Mouse (Mus musculus): ENCODE results near the gene Gcsh. TPM values are rescaled to one million over a fixed set of nuclear protein-coding genes. Genes with fewer than 3 reads are reported as not detected.

The Gcsh gene
- polyA plus RNA-seq, 1 experiment from 2014 or later, result 233 TPM

DNA sequence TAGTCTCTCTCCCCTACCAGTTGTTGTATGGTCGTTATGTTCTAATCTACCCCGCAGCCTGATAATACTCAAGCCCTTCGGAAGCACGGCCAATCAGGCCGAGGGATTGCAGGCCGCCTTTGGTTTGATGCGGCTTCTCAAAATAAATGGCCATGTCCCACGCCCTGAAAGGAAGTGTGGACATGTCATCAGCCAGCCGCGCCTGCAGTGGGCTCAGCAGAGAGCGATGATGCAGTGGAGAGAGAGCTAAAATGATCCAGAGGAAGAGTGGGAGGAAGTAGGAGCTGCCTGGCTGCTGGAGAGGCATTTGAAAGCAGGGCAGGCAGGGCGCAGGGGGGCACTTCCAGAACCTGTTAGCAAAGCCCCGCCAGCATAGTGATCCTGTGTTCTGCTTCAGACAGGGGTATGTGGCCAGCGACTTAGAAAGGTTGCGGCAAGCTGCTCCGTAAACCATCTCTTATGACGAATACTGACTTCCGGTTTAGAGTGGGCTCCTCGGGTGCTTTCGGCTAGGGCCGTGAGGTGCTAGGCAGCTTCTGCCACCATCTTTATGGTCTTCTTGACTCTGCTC is 47.0 kb downstream of the Gcsh start:
- peak overlapping the region; percentile 18; the same call in 1 of the 2 replicates for H3K4me2 ChIP-seq (ENCODE audit: low read length)
- no peak overlapping the region for H3K4me3 ChIP-seq (replicated peaks; ENCODE audit: low read depth, low read length)
- no peak for ATAC-seq (replicated peaks; ENCODE audit: low FRiP score, low read depth)
- DNase-seq (ENCODE audit: low spot score), result peak; percentile 17
- H3K9ac ChIP-seq (ENCODE audit: low read depth, low read length), result no peak overlapping the region
- peaks cover 10% of the 10 kb centered on the region; the same call in 1 of the 2 replicates for H3K4me1 ChIP-seq (replicated peaks; ENCODE audit: insufficient read depth, low read length)
- 63% methylated on average over 21 of the region's 21 CpGs for WGBS
- H3K36me3 ChIP-seq (ENCODE audit: insufficient read depth, low read length), result no peaks in the 10 kb centered on the region
- no peak for TF ChIP-seq CTCF (IDR thresholded peaks at IDR 0.05; ENCODE audit: low read depth)
- no peaks in the 10 kb centered on the region for H3K9me3 ChIP-seq (replicated peaks; ENCODE audit: low read length)
- H3K27ac ChIP-seq, result no peak overlapping the region
- H3K27me3 ChIP-seq (ENCODE audit: insufficient read depth, low read length), result no peaks in the 10 kb centered on the region

DNA sequence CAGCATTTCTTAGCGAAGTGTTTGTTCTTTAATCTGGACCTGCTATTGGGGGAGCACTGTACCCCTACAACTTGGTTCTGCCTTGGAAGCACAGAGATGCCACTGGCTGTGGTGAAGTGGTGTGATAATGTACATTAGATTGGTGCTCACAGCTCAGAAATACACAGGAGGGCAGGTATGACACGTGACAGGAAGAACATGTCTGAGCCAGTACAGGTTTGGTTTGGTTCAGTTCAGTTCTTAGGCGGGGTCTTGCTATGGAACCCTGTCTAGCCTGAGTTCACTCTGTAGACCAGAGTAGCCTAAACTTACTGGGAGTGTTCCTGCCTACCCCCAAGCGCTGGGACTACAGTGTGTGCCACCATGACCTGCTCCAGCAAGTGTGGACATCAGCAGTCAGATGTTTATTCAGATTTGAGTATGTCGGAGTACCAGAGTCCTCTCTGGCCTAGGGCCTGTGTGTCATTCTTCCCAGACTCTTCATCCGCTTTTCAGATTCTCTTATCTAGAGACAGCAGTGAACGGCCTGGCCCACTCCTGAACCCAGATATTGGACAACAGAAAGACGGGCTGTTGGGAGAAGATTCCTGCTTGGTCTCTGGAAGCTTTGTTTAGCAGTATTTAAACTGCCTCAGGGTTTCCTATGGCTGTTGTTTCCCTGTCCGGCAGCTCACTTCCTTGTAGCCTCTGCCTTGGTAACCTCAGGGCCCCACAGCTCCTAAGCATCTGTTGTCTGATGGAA is 48.0 kb downstream of the Gcsh start:
- no peak overlapping the region for H3K4me2 ChIP-seq (ENCODE audit: low read length)
- no peak overlapping the region for H3K27ac ChIP-seq
- WGBS, result 90% methylated on average over 9 of the region's 9 CpGs
- H3K9me3 ChIP-seq (replicated peaks; ENCODE audit: low read length), result no peaks in the 10 kb centered on the region
- DNase-seq (ENCODE audit: low spot score), result no peak
- peaks cover 10% of the 10 kb centered on the region; the same call in 1 of the 2 replicates for H3K4me1 ChIP-seq (replicated peaks; ENCODE audit: insufficient read depth, low read length)
- no peak overlapping the region for H3K9ac ChIP-seq (ENCODE audit: low read depth, low read length)
- H3K4me3 ChIP-seq (replicated peaks; ENCODE audit: low read depth, low read length), result no peak overlapping the region
- no peak for ATAC-seq (replicated peaks; ENCODE audit: low FRiP score, low read depth)
- no peaks in the 10 kb centered on the region for H3K27me3 ChIP-seq (ENCODE audit: insufficient read depth, low read length)
- TF ChIP-seq CTCF (IDR thresholded peaks at IDR 0.05; ENCODE audit: low read depth), result no peak
- no peaks in the 10 kb centered on the region for H3K36me3 ChIP-seq (ENCODE audit: insufficient read depth, low read length)

DNA sequence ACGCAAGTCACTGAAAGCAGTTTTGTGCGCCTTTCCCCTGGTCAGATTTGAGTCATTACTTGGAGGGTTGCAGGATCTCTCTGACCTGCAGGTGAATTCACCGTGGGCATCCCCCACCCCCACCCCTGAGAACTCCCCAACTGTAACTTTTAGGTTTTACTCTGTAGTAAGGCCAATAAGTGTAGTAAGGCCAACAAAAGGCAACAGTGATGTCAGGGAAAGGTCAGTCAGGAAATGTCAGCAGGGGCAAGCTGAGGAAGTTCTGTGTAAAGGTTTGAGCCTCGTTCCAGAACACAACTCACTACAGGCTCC is 49.0 kb downstream of the Gcsh start:
- H3K4me3 ChIP-seq (replicated peaks; ENCODE audit: low read depth, low read length), result peak overlapping the region; percentile 99
- no peaks in the 10 kb centered on the region for H3K27me3 ChIP-seq (ENCODE audit: insufficient read depth, low read length)
- peak overlapping the region; percentile 97 for H3K4me2 ChIP-seq (ENCODE audit: low read length)
- DNase-seq (ENCODE audit: low spot score), result no peak
- peak overlapping the region; percentile 91 for H3K9ac ChIP-seq (ENCODE audit: low read depth, low read length)
- no peak for TF ChIP-seq CTCF (IDR thresholded peaks at IDR 0.05; ENCODE audit: low read depth)
- H3K36me3 ChIP-seq (ENCODE audit: insufficient read depth, low read length), result no peaks in the 10 kb centered on the region
- H3K4me1 ChIP-seq (replicated peaks; ENCODE audit: insufficient read depth, low read length), result peaks cover 10% of the 10 kb centered on the region; the same call in 1 of the 2 replicates
- no peak for ATAC-seq (replicated peaks; ENCODE audit: low FRiP score, low read depth)
- no peaks in the 10 kb centered on the region for H3K9me3 ChIP-seq (replicated peaks; ENCODE audit: low read length)
- 0 out of 2 replicates have a peak overlapping the region, but pooled peaks have one; percentile 16 for H3K27ac ChIP-seq
- WGBS, result 11% methylated on average over 4 of the region's 4 CpGs

DNA sequence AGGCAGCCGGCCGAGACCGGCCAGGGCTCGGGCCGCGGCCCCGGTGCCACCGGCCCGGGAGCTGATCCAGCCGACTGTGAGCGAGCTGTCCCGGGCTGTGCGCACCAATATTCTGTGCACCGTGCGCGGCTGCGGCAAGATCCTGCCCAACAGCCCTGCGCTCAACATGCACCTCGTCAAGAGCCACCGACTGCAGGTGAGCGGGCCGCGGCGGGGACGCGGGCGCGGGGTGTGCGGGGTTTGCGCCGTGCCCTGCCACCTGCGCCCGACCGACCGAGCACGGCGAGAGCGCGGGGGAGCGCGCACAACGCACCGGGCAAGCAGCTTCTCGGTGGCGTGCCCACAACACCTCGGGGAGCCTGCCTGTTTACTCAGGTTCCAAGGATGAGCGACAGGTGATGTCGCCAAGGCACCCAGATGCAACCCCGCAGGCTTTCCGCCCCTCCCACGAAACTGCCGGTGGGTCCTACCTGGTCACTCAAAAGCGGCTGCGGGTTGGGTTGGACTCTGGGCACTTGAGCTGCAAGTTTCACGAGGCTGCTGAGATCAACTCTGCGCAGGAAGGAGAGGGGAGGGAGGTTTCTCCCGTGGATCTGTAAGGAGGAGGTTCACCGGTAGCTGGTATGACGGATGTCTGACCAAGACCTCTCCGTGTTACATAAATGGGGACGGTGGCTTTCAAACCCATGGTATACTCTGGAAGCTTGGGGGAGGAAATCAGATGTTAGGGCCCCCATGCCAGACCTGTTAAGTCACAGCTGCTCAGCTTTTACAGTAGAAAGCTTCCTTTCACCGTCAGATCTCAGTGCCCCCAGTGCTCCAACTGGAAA is 49.6 kb downstream of the Gcsh start:
- peak; percentile 69 for ATAC-seq (replicated peaks; ENCODE audit: low FRiP score, low read depth)
- peak overlapping the region; percentile 99 for H3K4me3 ChIP-seq (replicated peaks; ENCODE audit: low read depth, low read length)
- H3K27ac ChIP-seq, result peak overlapping the region; percentile 72
- no peaks in the 10 kb centered on the region for H3K27me3 ChIP-seq (ENCODE audit: insufficient read depth, low read length)
- H3K9ac ChIP-seq (ENCODE audit: low read depth, low read length), result peak overlapping the region; percentile 91
- WGBS, result under 1% methylated on average over 61 of the region's 62 CpGs
- H3K4me1 ChIP-seq (replicated peaks; ENCODE audit: insufficient read depth, low read length), result peaks cover 10% of the 10 kb centered on the region; the same call in 1 of the 2 replicates
- peak overlapping the region; percentile 97 for H3K4me2 ChIP-seq (ENCODE audit: low read length)
- peak; percentile 44 for DNase-seq (ENCODE audit: low spot score)
- TF ChIP-seq CTCF (IDR thresholded peaks at IDR 0.05; ENCODE audit: low read depth), result no peak
- H3K36me3 ChIP-seq (ENCODE audit: insufficient read depth, low read length), result no peaks in the 10 kb centered on the region
- no peaks in the 10 kb centered on the region for H3K9me3 ChIP-seq (replicated peaks; ENCODE audit: low read length)

DNA sequence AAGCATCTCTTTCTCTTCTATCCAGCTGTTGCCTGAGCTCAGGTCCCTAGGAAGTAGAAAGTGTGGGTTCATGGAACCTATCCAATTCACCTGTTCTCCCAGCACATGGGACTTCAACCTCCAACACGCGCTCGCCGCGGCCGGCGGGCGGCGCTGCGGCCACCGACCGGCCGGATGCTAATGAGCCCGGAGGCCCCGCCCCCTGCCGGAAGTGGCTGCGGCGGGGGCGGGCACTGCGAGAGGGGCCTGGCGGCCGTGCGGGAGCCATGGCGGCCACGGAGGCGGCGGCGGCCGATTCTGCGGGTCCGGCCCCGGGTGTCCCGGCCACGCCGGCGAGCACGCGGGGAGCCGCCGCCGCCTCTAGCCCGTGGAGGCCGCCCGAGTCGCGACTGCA is 50.2 kb downstream of the Gcsh start, which contains the start of gene Atmin:
Atmin (plus strand) TSS at position 233 of the 394 bp plus-strand sequence.
- peak; percentile 71 for TF ChIP-seq CTCF (IDR thresholded peaks at IDR 0.05; ENCODE audit: low read depth)
- no peaks in the 10 kb centered on the region for H3K27me3 ChIP-seq (ENCODE audit: insufficient read depth, low read length)
- WGBS, result under 1% methylated on average over 46 of the region's 46 CpGs
- peak within 1 kb of the TSS; percentile 97 for H3K4me2 ChIP-seq (ENCODE audit: low read length)
- H3K9ac ChIP-seq (ENCODE audit: low read depth, low read length), result peak within 1 kb of the TSS; percentile 91
- peaks cover 10% of the 10 kb centered on the region; the same call in 1 of the 2 replicates for H3K4me1 ChIP-seq (replicated peaks; ENCODE audit: insufficient read depth, low read length)
- DNase-seq (ENCODE audit: low spot score) (peak; percentile 92), ATAC-seq (replicated peaks; ENCODE audit: low FRiP score, low read depth) (peak; percentile 88)
- H3K9me3 ChIP-seq (replicated peaks; ENCODE audit: low read length), result no peaks in the 10 kb centered on the region
- H3K27ac ChIP-seq, result peak within 1 kb of the TSS; percentile 72
- H3K36me3 ChIP-seq (ENCODE audit: insufficient read depth, low read length), result no peaks in the 10 kb centered on the region
- peak within 1 kb of the TSS; percentile 99 for H3K4me3 ChIP-seq (replicated peaks; ENCODE audit: low read depth, low read length)
